Mouse (Mus musculus) kidney, embryonic 14.5 days (tissue): Measurements from ENCODE around the gene Grb7. TPM values are rescaled to one million over a fixed set of nuclear protein-coding genes. Genes with fewer than 3 reads are reported as not detected.
A peak's percentile ranks its signal among the peaks of the same experiment; 100 is the strongest.

Experiments used
- ATAC-seq: fragments of 200-750 bp; cut with Nextera tagmentation; 2 replicates; pipeline ENCODE4 v1.8.0; 2017; ENCODE audit warnings: moderate number of reproducible peaks, mild to moderate bottlenecking, moderate TSS enrichment, moderate library complexity; ENCODE audit not compliant: low FRiP score, low TSS enrichment
- H3K27ac ChIP-seq: fragments of 300-500 bp; sonication (generic); 2 replicates; pipeline ENCODE4 v1.5.1; 2014; ENCODE audit warnings: low read depth, mild to moderate bottlenecking, low read length, moderate library complexity, mixed read lengths
- H3K27me3 ChIP-seq: fragments of 300-500 bp; sonication (generic); 2 replicates; pipeline ENCODE4 v1.6.1; 2014; ENCODE audit warnings: mild to moderate bottlenecking, low read length; ENCODE audit not compliant: control insufficient read depth, insufficient read depth
- H3K36me3 ChIP-seq: fragments of 300-500 bp; sonication (generic); 2 replicates; pipeline ENCODE4 v1.6.1; 2014; ENCODE audit warnings: low read length, mixed read lengths; ENCODE audit not compliant: control insufficient read depth, insufficient read depth
- H3K4me1 ChIP-seq: fragments of 300-500 bp; sonication (generic); 2 replicates; pipeline ENCODE4 v1.6.1; 2014; ENCODE audit warnings: low read length, mixed read lengths; ENCODE audit not compliant: control insufficient read depth, insufficient read depth
- H3K4me2 ChIP-seq: fragments of 300-500 bp; sonication (generic); replicated peaks from 2 replicates; pipeline ENCODE4 v1.6.1; 2014; ENCODE audit warnings: low read depth, mild to moderate bottlenecking, low read length
- H3K4me3 ChIP-seq: fragments of 300-500 bp; sonication (generic); 2 replicates; pipeline ENCODE4 v1.5.1; 2014; ENCODE audit warnings: mild to moderate bottlenecking, low read length
- H3K9ac ChIP-seq: fragments of 300-500 bp; sonication (generic); 2 replicates; pipeline ENCODE4 v1.6.1; 2014; ENCODE audit warnings: low read depth, mild to moderate bottlenecking, low read length, moderate library complexity
- H3K9me3 ChIP-seq: fragments of 300-500 bp; sonication (generic); 2 replicates; pipeline ENCODE4 v1.6.1; 2016; ENCODE audit warnings: low read length; ENCODE audit not compliant: control insufficient read depth
- WGBS: fragments of 180-500 bp; shearing (Covaris S2); extraction: QIAGEN DNeasy Blood & Tissue Kit; methylation state at CpG from one replicate; pipeline ENCODE4 v1.1.7; 2014; 5-methylcytosine and 5-hydroxymethylcytosine counted together
- polyA plus RNA-seq: library from polyadenylated mRNA; unstranded; fragments of >200 nt; fragmentation: Nextera tagmentation; extraction: Ambion mirVana; gene quantifications from 2 replicates; pipeline ENCODE4 v1.2.1, GENCODE M21; 2014

The Grb7 gene
- polyA plus RNA-seq, result 52.3 and 66.8 TPM in 2 replicates

- H3K9me3 ChIP-seq, result no peaks in the 10 kb centered on the region
- H3K9ac ChIP-seq, result peak within 1 kb of the TSS; percentile 53
- peaks cover 14% of the 10 kb centered on the region; the same call in 1 of the 2 replicates for H3K27me3 ChIP-seq
- H3K4me2 ChIP-seq, result peak within 1 kb of the TSS; percentile 31
- ATAC-seq, result peak; percentile 50
- H3K4me1 ChIP-seq, result peaks cover 12% of the 10 kb centered on the region
- peaks cover 3% of the 10 kb centered on the region; the same call in 1 of the 2 replicates for H3K36me3 ChIP-seq
- peak within 1 kb of the TSS; percentile 41 for H3K4me3 ChIP-seq
- H3K27ac ChIP-seq, result peak within 1 kb of the TSS; percentile 93
- WGBS, result 4% methylated on average over 5 of the region's 5 CpGs
Observed at GRCm38 (mm10) chr11:98446213-98446561, at the start of gene Grb7. Gene Grb7 (plus strand): TSS chr11:98446394.

- Histone ChIP-seq H3K36me3 (0 out of 2 replicates have a peak, but pooled peaks cover 2% of the 10 kb centered on the region), H3K4me2 (no peak overlapping the region), H3K9me3 (no peaks in the 10 kb centered on the region), H3K27ac (no peak overlapping the region), H3K9ac (no peak overlapping the region), H3K4me3 (no peak overlapping the region), H3K4me1 (peaks cover 33% of the 10 kb centered on the region), H3K27me3 (no peaks in the 10 kb centered on the region)
- ATAC-seq, result no peak
- 84% methylated on average over 7 of the region's 7 CpGs for WGBS
Observed at GRCm38 (mm10) chr11:98397946-98398345, 48.2 kb upstream of the Grb7 start.

- Histone ChIP-seq H3K4me3 (peak within 1 kb of the TSS; percentile 44), H3K27ac (peak within 1 kb of the TSS; percentile 90), H3K9me3 (no peaks in the 10 kb centered on the region), H3K9ac (peak within 1 kb of the TSS; percentile 55; the same call in 1 of the 2 replicates), H3K4me1 (peaks cover 12% of the 10 kb centered on the region), H3K36me3 (0 out of 2 replicates have a peak, but pooled peaks cover 2% of the 10 kb centered on the region), H3K27me3 (no peaks in the 10 kb centered on the region), H3K4me2 (peak within 1 kb of the TSS; percentile 81)
- WGBS, result under 1% methylated on average over 40 of the region's 40 CpGs
- peak; percentile 88 for ATAC-seq
Observed at GRCm38 (mm10) chr11:98400161-98400726, 46.0 kb upstream of the Grb7 start, which contains the start of gene Pgap3. Gene Pgap3 (minus strand): TSS chr11:98400490.

DNA sequence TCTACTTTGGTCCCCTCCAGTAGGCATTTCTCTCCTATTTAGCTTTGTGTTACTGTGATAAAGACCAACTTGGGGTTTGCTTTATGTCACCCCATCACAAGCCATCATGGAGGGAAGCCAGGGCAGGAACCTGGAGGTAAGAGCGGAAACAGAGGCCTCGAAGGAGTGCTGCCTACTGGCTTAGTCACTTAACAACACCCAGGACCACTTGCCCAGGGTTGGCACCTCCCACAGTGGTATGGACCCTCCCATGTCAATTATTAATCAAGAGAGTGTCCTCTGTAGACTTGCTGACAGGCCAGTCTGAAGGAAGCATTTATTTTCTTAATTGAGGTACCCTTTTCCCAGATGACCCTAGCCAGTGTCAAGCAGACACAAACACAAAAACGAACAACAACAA lies 45.4 kb upstream of the Grb7 start:
- Histone ChIP-seq H3K27ac (peak overlapping the region; percentile 90), H3K4me2 (peak overlapping the region; percentile 81), H3K27me3 (no peaks in the 10 kb centered on the region), H3K36me3 (0 out of 2 replicates have a peak, but pooled peaks cover 2% of the 10 kb centered on the region), H3K9me3 (no peaks in the 10 kb centered on the region), H3K9ac (peak overlapping the region; percentile 55; the same call in 1 of the 2 replicates), H3K4me3 (peak overlapping the region; percentile 44), H3K4me1 (peaks cover 11% of the 10 kb centered on the region)
- ATAC-seq, result peak; percentile 55; the same call in 1 of the 2 replicates
- 42% methylated on average over 3 of the region's 3 CpGs for WGBS

GRCm38 (mm10) chr11:98406621-98407020 lies 39.6 kb upstream of the Grb7 start:
- Histone ChIP-seq H3K4me1 (peaks cover 20% of the 10 kb centered on the region), H3K9ac (no peak overlapping the region), H3K4me3 (no peak overlapping the region), H3K9me3 (no peaks in the 10 kb centered on the region), H3K27me3 (no peaks in the 10 kb centered on the region), H3K27ac (no peak overlapping the region), H3K36me3 (no peaks in the 10 kb centered on the region), H3K4me2 (no peak overlapping the region)
- no peak for ATAC-seq
- WGBS, result 67% methylated on average over 6 of the region's 6 CpGs

DNA sequence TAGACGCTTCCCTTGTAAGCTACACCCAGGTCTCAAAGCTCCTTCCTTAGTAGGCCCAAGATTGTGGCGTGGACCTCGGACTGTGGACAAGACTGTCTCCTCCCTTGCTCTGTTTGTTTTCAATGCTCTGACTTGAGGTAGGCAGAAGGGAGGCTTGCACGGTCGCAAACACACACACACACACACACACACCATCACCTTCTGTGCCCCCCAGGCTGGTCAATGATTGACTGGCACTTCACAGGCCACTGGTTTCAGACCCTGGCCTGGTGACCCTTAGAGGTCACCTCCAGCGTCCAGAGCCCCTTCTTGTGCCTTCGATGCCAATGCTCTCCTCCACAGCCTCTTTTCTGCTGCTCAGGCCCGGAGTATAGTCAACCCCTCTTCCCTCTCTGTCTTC lies 37.3 kb upstream of the Grb7 start:
- Histone ChIP-seq H3K27ac (peak overlapping the region; percentile 80), H3K4me2 (peak overlapping the region; percentile 36), H3K4me1 (peaks cover 27% of the 10 kb centered on the region), H3K36me3 (no peaks in the 10 kb centered on the region), H3K4me3 (peak overlapping the region; percentile 14), H3K9ac (peak overlapping the region; percentile 34; the same call in 1 of the 2 replicates), H3K27me3 (no peaks in the 10 kb centered on the region), H3K9me3 (no peaks in the 10 kb centered on the region)
- ATAC-seq, result peak; percentile 44
- WGBS, result 33% methylated on average over 8 of the region's 8 CpGs

DNA sequence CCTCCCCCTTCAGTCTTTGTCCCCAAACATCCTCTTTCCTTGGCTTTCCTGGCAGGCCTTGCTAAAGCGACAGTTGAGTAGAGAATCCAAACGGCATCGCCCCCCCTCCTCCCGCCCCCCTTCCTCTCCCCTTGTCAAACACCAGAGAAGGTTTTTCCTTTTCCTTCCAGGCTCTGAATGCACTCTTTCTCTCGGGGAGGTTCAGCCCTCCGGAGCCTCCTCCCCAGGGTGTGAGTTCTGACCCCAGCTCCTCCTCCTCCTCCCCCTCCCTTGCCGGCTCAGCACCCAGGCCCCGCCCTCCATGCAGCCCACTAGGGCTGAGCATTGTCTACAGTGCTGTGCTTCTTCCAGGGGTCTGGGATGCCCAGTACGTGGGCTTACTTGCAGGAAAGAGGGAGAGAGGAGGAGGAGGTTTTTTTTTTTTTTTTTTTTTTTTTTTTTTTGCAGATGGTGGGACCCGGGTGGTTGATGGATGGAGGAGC lies 36.8 kb upstream of the Grb7 start:
- H3K4me3 ChIP-seq, result peak overlapping the region; percentile 14
- H3K4me2 ChIP-seq, result peak overlapping the region; percentile 36
- no peaks in the 10 kb centered on the region for H3K9me3 ChIP-seq
- ATAC-seq, result peak; percentile 58
- WGBS, result 3% methylated on average over 8 of the region's 10 CpGs
- no peaks in the 10 kb centered on the region for H3K36me3 ChIP-seq
- peak overlapping the region; percentile 34; the same call in 1 of the 2 replicates for H3K9ac ChIP-seq
- H3K27me3 ChIP-seq, result no peaks in the 10 kb centered on the region
- H3K27ac ChIP-seq, result peak overlapping the region; percentile 80
- H3K4me1 ChIP-seq, result peaks cover 32% of the 10 kb centered on the region

GRCm38 (mm10) chr11:98412273-98412796 lies 33.9 kb upstream of the Grb7 start, which contains the start of gene Erbb2:
Gene Erbb2 (plus strand): TSS chr11:98412470.
- peak; percentile 82 for ATAC-seq
- under 1% methylated on average over 49 of the region's 49 CpGs for WGBS

GRCm38 (mm10) chr11:98412797-98413301 lies 33.3 kb upstream of the Grb7 start:
- H3K9me3 ChIP-seq, result no peaks in the 10 kb centered on the region
- ATAC-seq, result peak; percentile 21
- H3K4me1 ChIP-seq, result peaks cover 35% of the 10 kb centered on the region
- H3K27me3 ChIP-seq, result no peaks in the 10 kb centered on the region
- H3K27ac ChIP-seq, result peak overlapping the region; percentile 98
- H3K4me3 ChIP-seq, result peak overlapping the region; percentile 98
- peak overlapping the region; percentile 59 for H3K4me2 ChIP-seq
- H3K36me3 ChIP-seq, result no peaks in the 10 kb centered on the region
- H3K9ac ChIP-seq, result peak overlapping the region; percentile 97
- under 1% methylated on average over 40 of the region's 40 CpGs for WGBS

More at GRCm38 (mm10) chr11:98412273-98412796, 33.9 kb upstream of the Grb7 start, which contains the start of gene Erbb2:
- H3K27ac ChIP-seq, result peak within 1 kb of the TSS; percentile 98
- no peaks in the 10 kb centered on the region for H3K27me3 ChIP-seq
- H3K4me1 ChIP-seq, result peaks cover 34% of the 10 kb centered on the region
- no peaks in the 10 kb centered on the region for H3K9me3 ChIP-seq
- peak within 1 kb of the TSS; percentile 97 for H3K9ac ChIP-seq
- H3K4me3 ChIP-seq, result peak within 1 kb of the TSS; percentile 98
- no peaks in the 10 kb centered on the region for H3K36me3 ChIP-seq
- peak within 1 kb of the TSS; percentile 59 for H3K4me2 ChIP-seq
